Mouse (Mus musculus) WW6 (cell line): ENCODE measurements around the gene Dock8.

Experiments used
- DNase-seq: peaks from one replicate; pipeline ENCODE4 v3.0.0-alpha.2; 2013; ENCODE audit warnings: low read depth, low spot score

Dock8 gene

DNA sequence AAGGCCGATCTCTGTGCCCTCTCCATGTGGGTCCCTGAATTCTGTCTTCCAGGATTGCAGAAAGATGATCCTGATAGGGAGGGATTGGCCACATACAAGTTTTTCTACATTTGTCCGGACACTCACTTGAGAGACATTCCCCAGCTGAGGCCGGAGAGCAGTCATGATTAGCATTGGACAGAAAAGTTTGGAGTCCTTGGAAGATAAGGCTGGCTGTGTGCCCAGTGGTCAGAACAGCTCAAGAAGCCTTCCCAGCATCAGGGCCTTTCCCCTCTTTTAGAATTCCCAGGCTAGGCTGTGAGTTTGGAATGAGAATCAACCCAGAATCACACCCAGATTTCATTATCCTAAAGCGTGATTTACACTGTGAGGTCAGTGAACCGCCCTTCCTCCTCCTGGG lies 187.0 kb downstream of the Dock8 start:
- DNase-seq, result no peak

- no peak for DNase-seq
Observed at GRCm38 (mm10) chr19:25187681-25188080, 188.3 kb downstream of the Dock8 start.

DNA sequence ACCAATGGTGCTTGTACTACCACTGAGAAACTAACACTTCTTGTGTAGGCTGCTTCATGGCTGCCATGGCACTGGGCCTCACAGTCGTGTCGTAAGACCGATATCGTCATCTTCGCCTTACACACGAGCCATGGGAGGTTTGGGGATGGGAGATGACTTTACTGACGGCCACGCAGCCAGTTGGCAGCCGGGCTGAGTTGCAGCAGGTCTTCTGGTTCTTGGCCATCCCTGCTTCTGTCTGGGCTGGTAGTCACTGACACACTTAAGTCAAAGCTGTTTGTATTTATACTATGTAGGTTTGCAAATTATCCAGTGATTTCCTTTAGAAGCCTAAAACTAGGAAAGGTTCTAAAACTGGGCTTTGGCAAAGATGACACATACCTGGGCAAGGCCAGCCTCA lies 194.4 kb downstream of the Dock8 start:
- no peak for DNase-seq

- DNase-seq, result no peak
Observed at GRCm38 (mm10) chr19:25200081-25200860, 200.9 kb downstream of the Dock8 start.

GRCm38 (mm10) chr19:25203077-25203476 lies 203.7 kb downstream of the Dock8 start:
- DNase-seq, result no peak

GRCm38 (mm10) chr19:25206969-25207368 lies 207.6 kb downstream of the Dock8 start:
- DNase-seq, result no peak

GRCm38 (mm10) chr19:25207731-25208361 lies 208.5 kb downstream of the Dock8 start:
- no peak for DNase-seq

GRCm38 (mm10) chr19:25208596-25209110 lies 209.3 kb downstream of the Dock8 start:
- no peak for DNase-seq

DNA sequence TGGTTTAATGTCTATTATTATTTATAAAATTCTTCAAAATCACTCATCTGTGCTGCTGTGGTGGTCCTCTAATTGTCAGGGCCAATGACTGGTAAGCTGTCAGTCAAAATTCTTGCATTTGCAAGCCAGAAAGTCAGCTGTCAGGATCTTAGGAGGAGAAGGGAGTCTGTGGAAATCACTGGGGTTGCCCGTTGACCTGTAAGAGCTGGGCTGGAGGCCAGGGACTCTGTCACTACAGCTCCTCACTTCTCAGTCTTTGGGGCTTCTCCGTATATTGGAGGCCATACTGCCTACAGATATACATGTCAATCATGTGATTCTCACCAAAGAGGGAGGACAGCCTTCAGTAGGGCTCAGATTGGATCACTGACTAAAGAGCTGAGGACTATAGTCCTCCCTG lies 221.3 kb downstream of the Dock8 start:
- no peak for DNase-seq

GRCm38 (mm10) chr19:25221964-25222640 lies 222.8 kb downstream of the Dock8 start:
- DNase-seq, result no peak

GRCm38 (mm10) chr19:25230058-25230974 lies 231.0 kb downstream of the Dock8 start:
- DNase-seq, result no peak

DNA sequence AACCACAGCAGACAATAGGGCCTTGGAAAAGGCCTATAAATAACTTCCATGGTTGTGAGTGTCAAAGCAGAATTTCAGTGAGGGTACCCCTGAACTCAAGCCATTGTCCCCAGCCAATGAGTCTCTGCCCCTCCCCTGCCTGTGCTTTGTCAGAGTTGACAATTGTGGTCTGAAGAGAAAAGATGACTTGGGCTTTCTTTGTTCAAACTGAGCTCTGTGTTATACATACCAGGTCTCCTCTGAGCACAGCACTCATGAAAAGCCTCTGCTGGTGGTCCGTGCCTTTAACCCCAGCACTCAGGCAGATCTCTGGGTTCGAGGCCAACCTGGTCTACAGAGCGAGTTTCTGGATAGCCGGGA lies 231.6 kb downstream of the Dock8 start:
- DNase-seq, result no peak

DNA sequence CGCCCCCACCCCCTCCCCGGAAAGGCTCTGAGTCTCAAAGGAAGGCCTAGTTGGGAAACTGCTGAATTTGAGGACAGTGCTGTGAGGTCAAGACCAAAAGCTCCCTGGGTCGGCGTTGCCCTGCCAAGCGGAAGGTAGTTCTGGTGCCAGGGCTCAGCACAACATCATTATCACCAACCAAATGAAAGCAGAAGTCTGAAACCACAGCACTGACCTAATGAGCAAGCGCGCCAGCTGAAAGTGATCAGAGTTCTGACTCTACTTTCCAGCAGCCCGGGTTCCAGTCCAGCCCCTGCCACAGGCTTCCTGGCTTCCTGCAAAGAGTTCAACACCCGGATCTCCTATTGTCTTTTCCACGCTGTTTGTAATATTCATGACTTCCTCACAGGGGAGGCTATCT lies 232.7 kb downstream of the Dock8 start:
- DNase-seq, result no peak

- peak; percentile 71 for DNase-seq
Observed at GRCm38 (mm10) chr19:25236596-25237491, 237.5 kb downstream of the Dock8 start, which contains the start of gene Kank1. Gene Kank1, plus strand, starts transcription at chr19:25236975.

- no peak for DNase-seq
Observed at GRCm38 (mm10) chr19:25237492-25238040, 238.2 kb downstream of the Dock8 start.

GRCm38 (mm10) chr19:25238121-25238520 lies 238.8 kb downstream of the Dock8 start:
- DNase-seq, result no peak

GRCm38 (mm10) chr19:25243566-25243965 lies 244.2 kb downstream of the Dock8 start:
- DNase-seq, result no peak

DNA sequence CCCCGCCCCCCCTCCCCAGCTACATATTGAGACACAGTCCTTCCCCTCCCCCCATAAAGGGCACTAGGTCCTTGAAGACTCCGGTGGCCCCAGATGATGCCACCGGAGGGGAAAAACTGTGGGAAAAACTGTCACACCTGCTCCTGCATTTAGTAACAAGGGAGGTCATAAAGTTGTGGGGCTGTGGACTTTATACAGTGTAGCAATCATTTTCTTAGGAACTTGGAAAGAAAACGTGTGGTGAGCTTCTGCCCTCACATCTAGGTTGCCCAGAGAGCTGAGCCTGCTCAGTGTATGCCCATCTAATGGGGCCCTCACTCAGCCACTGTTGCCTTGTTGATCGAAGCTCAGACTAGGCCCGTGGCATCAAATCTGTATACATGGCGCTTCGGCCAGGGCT lies 246.7 kb downstream of the Dock8 start:
- no peak for DNase-seq

GRCm38 (mm10) chr19:25247858-25248552 lies 248.7 kb downstream of the Dock8 start:
- DNase-seq, result no peak
